Mouse (Mus musculus) cerebral cortex, adult 2 months (tissue): ENCODE results near the gene 4930578C19Rik.

Source experiments
- WGBS: fragments of 180-500 bp; shearing (Covaris S2); methylation state at CpG from one replicate; pipeline ENCODE4 v1.1.7; 2018; 5-methylcytosine and 5-hydroxymethylcytosine counted together

Gene 4930578C19Rik

GRCm38 (mm10) chrX:18461198-18461601 lies at the start of gene 4930578C19Rik:
Gene 4930578C19Rik (minus strand): TSS chrX:18461397.
- WGBS, result 80% methylated on average over 8 of the region's 8 CpGs

- 77% methylated on average over 1 of the region's 1 CpGs for WGBS
Measured at GRCm38 (mm10) chrX:18467690-18468089, 6.5 kb upstream of the 4930578C19Rik start.

DNA sequence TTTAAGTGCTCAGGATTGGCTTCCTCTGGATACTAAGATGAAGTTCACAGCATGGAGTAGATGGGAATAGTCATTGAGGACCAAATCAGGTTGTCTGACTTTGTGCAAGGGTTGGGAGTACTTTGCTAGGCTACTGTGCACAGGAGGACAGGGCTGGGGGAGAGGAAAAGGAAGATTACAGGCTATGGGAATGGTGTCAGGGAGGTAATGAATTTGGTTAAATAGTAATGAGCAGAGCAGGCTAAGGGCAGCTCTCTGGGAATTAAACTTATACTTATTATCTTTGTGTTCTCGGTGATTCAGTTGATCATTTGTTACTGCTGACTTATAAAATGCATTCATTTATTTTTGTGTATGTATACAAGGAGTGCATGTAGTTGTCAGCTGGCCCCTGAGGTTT lies 1.7 kb upstream of the 4930578C19Rik start:
- 80% methylated on average over 1 of the region's 1 CpGs for WGBS

GRCm38 (mm10) chrX:18451559-18451958 lies 9.6 kb downstream of the 4930578C19Rik start:
- 62% methylated on average over 1 of the region's 1 CpGs for WGBS

- 13% methylated on average over 5 of the region's 5 CpGs for WGBS
Measured at GRCm38 (mm10) chrX:18442066-18442465, 19.1 kb downstream of the 4930578C19Rik start.

GRCm38 (mm10) chrX:18425451-18425850 lies 35.7 kb downstream of the 4930578C19Rik start:
- 82% methylated on average over 3 of the region's 3 CpGs for WGBS

GRCm38 (mm10) chrX:18423206-18423605 lies 38.0 kb downstream of the 4930578C19Rik start:
- WGBS, result 93% methylated on average over 4 of the region's 4 CpGs

DNA sequence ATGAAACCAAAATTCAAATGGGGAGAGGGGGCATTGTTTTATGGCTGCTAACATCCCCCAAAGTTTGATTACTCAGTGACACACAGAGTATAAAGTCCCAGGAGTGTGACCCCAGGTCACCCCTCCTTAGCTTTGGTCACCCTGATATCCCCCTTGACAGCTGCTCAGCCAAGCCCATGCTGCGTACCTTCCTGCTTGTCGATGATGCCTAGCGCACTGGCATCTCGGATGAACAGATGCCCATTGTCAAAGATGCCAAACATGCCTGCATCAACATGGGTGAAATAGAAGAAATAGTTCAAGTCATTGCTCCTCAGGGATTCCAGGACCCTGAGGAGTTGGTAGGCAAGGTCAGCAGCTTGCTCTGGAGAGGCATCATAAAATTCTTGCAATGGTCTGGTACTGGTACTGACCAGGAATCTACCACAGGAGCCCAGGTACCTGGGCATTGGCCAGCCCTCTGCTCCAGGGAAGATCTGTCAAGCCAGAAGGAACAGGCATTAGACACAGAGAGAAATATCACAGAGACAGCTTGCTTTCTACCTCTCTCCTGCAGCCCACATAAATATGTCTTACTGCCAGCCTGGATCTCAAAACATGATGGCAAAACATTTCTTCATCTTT lies 40.9 kb downstream of the 4930578C19Rik start:
- 70% methylated on average over 4 of the region's 4 CpGs for WGBS

DNA sequence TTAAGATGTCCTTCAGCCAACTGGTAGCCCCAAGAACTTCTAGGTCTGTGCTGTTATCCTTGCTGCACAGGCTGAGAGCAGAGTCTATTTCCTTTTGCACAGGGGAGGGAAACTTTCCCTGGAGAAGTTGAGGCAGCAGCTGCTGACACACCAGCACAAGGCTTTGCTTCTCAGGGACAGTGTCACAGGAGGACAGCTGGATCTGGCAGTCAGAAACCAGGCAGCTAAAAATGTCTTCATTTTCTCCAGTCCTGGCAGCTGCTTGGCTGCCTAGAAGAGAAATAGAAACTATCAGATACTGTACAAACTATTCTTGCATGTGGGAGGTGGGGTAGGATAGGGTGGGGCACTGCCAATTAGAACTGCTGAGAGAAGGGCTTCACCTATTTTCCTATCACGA lies 42.2 kb downstream of the 4930578C19Rik start:
- 41% methylated on average over 1 of the region's 1 CpGs for WGBS

DNA sequence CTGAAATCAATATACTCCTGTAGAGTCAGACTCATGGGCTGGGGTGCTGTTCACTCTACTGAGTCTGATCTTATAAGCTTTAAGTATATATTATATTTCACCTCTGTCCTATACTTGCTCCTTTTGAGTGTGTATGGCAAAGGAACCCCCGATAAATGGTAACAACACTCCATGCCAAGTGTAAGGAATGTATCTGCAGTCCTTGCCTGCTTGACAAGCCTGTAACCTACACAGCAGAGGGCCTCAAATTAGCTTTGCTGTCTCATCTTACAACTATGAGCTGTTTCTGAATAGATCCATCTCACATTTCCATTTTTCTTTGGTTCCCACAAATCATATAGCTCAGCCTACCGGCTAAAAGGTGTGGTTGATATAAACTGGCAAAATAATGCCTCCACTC lies 46.6 kb downstream of the 4930578C19Rik start:
- 90% methylated on average over 2 of the region's 2 CpGs for whole genome bisulfite sequencing

DNA sequence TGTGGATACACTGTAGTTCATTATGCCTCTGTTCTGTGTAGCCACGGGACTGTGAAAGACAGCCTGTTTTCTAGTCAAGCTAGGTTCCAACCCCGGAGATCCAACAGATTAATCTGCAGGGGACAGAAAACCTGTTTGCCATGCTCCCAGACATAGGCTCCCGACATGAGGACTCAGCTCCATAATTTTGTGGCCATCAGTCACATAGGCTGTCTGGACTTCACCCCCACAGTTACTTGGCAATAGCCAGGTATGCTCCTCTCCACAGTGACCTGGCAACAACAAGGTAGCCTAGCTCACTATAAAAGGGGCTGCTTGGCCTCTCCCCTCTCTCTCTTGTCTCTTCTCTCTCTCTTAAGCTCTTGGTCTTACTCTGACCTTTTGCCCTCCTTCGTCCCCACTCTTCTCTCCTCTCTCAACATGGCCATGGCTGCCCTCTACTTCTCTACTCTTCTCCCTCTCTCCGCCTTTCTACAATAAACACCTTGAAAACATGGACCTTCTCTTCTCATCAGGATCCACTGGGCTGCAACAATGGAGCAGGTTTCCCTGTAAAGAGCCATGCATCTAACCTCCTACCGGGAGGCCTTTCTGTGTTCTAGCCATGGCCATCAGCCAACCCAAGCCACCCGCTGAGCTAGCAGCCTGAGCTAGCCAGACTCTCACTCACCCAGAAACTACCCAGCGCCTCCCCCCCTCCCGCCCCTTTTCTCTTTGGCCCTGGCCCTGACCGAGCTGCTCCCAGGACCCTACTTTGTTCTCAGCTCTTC lies 49.9 kb downstream of the 4930578C19Rik start:
- 79% methylated on average over 10 of the region's 10 CpGs for WGBS

GRCm38 (mm10) chrX:18409598-18409997 lies 51.6 kb downstream of the 4930578C19Rik start:
- 60% methylated on average over 2 of the region's 2 CpGs for WGBS

GRCm38 (mm10) chrX:18402296-18402695 lies 58.9 kb downstream of the 4930578C19Rik start:
- WGBS, result 77% methylated on average over 10 of the region's 10 CpGs

GRCm38 (mm10) chrX:18396700-18397099 lies 64.5 kb downstream of the 4930578C19Rik start:
- WGBS, result 95% methylated on average over 2 of the region's 2 CpGs

DNA sequence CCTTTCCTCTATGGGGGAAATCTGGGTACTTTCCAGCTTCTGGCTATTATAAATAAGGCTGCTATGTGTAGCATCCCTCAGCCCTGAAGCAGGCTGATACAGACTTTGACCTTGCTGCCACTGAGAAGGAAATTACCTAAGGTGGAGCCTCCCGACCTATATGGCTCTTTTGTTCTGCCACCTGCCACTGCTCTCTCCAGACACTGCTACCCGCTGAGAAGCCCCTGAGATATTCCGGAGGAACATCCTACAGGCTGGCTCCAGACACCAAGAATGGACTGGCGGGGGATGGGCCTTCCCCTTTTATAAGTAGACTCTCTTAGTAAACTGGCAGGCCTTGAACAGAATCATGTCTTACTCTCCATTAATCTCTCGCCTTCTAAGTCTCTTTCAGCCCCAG lies 77.0 kb downstream of the 4930578C19Rik start:
- WGBS, result 79% methylated on average over 5 of the region's 5 CpGs
